Mouse (Mus musculus): ENCODE measurements around the gene Tmem144. TPM values are rescaled to one million over a fixed set of nuclear protein-coding genes. Genes with fewer than 3 reads are reported as not detected.

Tmem144 gene
- polyA plus RNA-seq, 1 experiment from 2014 or later, result 10.5 TPM

- peaks cover 12% of the 10 kb centered on the region for H3K4me1 ChIP-seq (ENCODE audit: control insufficient read depth, insufficient read depth, low read length)
- 28% methylated on average over 8 of the region's 8 CpGs for WGBS
- no peaks in the 10 kb centered on the region for H3K9me3 ChIP-seq (replicated peaks; ENCODE audit: control insufficient read depth, low read length)
- peak overlapping the region; percentile 83 for H3K4me2 ChIP-seq (ENCODE audit: low read depth, low read length)
- ATAC-seq (replicated peaks; ENCODE audit: extremely low read depth, insufficient read depth, low FRiP score), result no peak; the same call in 1 of the 2 replicates
- peak overlapping the region; percentile 96 for H3K27ac ChIP-seq (ENCODE audit: low read length)
- peak overlapping the region; percentile 88 for H3K9ac ChIP-seq (ENCODE audit: low read length)
- 0 out of 2 replicates have a peak, but pooled peaks cover 4% of the 10 kb centered on the region for H3K36me3 ChIP-seq (ENCODE audit: control insufficient read depth, insufficient read depth)
- H3K4me3 ChIP-seq (ENCODE audit: low read length), result peak overlapping the region; percentile 73
- H3K27me3 ChIP-seq (ENCODE audit: control insufficient read depth, insufficient read depth, low read length), result no peaks in the 10 kb centered on the region
Measured at GRCm38 (mm10) chr3:79887161-79887855, 34.7 kb upstream of the Tmem144 start.

GRCm38 (mm10) chr3:79886357-79887091 lies 34.0 kb upstream of the Tmem144 start:
- peak; percentile 29; the same call in 1 of the 2 replicates for ATAC-seq (replicated peaks; ENCODE audit: extremely low read depth, insufficient read depth, low FRiP score)
- 64% methylated on average over 23 of the region's 23 CpGs for WGBS
- peak overlapping the region; percentile 88 for H3K9ac ChIP-seq (ENCODE audit: low read length)
- H3K27me3 ChIP-seq (ENCODE audit: control insufficient read depth, insufficient read depth, low read length), result no peaks in the 10 kb centered on the region
- H3K27ac ChIP-seq (ENCODE audit: low read length), result peak overlapping the region; percentile 96
- no peaks in the 10 kb centered on the region for H3K9me3 ChIP-seq (replicated peaks; ENCODE audit: control insufficient read depth, low read length)
- H3K4me2 ChIP-seq (ENCODE audit: low read depth, low read length), result peak overlapping the region; percentile 83
- H3K4me1 ChIP-seq (ENCODE audit: control insufficient read depth, insufficient read depth, low read length), result peaks cover 12% of the 10 kb centered on the region
- no peaks in the 10 kb centered on the region for H3K36me3 ChIP-seq (ENCODE audit: control insufficient read depth, insufficient read depth)
- peak overlapping the region; percentile 73 for H3K4me3 ChIP-seq (ENCODE audit: low read length)

- peak overlapping the region; percentile 96 for H3K27ac ChIP-seq (ENCODE audit: low read length)
- H3K9ac ChIP-seq (ENCODE audit: low read length), result peak overlapping the region; percentile 88
- ATAC-seq (replicated peaks; ENCODE audit: extremely low read depth, insufficient read depth, low FRiP score), result peak; percentile 46
- H3K27me3 ChIP-seq (ENCODE audit: control insufficient read depth, insufficient read depth, low read length), result no peaks in the 10 kb centered on the region
- H3K4me3 ChIP-seq (ENCODE audit: low read length), result peak overlapping the region; percentile 73
- H3K36me3 ChIP-seq (ENCODE audit: control insufficient read depth, insufficient read depth), result no peaks in the 10 kb centered on the region
- peaks cover 12% of the 10 kb centered on the region for H3K4me1 ChIP-seq (ENCODE audit: control insufficient read depth, insufficient read depth, low read length)
- 11% methylated on average over 19 of the region's 19 CpGs for WGBS
- no peaks in the 10 kb centered on the region for H3K9me3 ChIP-seq (replicated peaks; ENCODE audit: control insufficient read depth, low read length)
- peak overlapping the region; percentile 83 for H3K4me2 ChIP-seq (ENCODE audit: low read depth, low read length)
Measured at GRCm38 (mm10) chr3:79885686-79886356, 33.2 kb upstream of the Tmem144 start.

DNA sequence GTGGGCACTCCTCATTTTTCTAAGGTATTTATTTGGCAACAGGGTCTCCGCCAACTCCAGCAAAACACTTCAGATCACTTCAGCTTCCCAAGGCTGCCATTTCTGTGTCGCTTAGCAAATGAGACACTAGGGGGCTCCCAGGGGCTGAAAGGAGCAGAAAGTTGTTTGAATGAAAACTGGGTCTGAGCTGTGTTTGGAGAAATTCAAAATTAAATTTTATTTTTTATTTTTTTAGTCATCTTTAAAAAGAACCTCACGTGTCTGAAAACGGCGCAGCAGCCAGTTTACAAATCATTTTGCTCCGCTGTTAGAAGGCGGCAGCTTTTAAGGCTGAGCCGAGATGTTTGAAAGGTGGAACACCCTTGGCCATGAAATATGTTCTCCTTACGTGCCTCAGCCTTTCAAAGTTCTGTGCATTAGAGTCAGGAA lies 32.2 kb upstream of the Tmem144 start:
- WGBS, result 9% methylated on average over 9 of the region's 9 CpGs
- no peak for ATAC-seq (replicated peaks; ENCODE audit: extremely low read depth, insufficient read depth, low FRiP score)

DNA sequence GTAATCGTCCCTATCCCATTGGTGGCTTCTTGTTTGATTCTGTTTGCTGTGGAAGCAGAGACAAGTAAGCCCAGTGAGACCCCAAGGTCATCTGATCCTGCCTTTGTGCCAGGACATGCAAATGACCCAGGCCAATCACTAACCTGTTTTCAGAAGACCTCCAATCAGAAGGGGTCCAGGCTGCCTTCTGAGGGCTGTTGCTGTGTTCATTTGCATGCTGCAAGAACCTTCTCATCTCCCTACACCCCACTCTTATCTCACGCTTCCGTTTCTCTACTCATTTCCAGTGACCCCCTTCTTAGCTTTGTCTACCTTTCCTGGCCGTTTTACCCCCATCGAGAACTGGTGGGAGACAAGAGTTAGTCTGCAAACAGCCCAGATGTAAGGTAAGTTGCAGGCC lies 31.7 kb upstream of the Tmem144 start, which contains the start of gene Fam198b:
TSS of gene Fam198b (plus strand) at position 229 of the 400 bp plus-strand sequence.
- no peaks in the 10 kb centered on the region for H3K27me3 ChIP-seq (ENCODE audit: control insufficient read depth, insufficient read depth, low read length)
- H3K4me3 ChIP-seq (ENCODE audit: low read length), result peak within 1 kb of the TSS; percentile 73
- H3K4me1 ChIP-seq (ENCODE audit: control insufficient read depth, insufficient read depth, low read length), result peaks cover 16% of the 10 kb centered on the region
- H3K4me2 ChIP-seq (ENCODE audit: low read depth, low read length), result peak within 1 kb of the TSS; percentile 83
- peak within 1 kb of the TSS; percentile 88 for H3K9ac ChIP-seq (ENCODE audit: low read length)
- ATAC-seq (replicated peaks; ENCODE audit: extremely low read depth, insufficient read depth, low FRiP score), result 0 out of 2 replicates have a peak, but pooled peaks have one; percentile 26
- H3K9me3 ChIP-seq (replicated peaks; ENCODE audit: control insufficient read depth, low read length), result no peaks in the 10 kb centered on the region
- 22% methylated on average over 5 of the region's 5 CpGs for WGBS
- peak within 1 kb of the TSS; percentile 88 for H3K27ac ChIP-seq (ENCODE audit: low read length)
- H3K36me3 ChIP-seq (ENCODE audit: control insufficient read depth, insufficient read depth), result no peaks in the 10 kb centered on the region

More for the DNA sequence above, 32.2 kb upstream of the Tmem144 start:
- Histone ChIP-seq H3K27ac (ENCODE audit: low read length) (peak overlapping the region; percentile 88), H3K4me2 (ENCODE audit: low read depth, low read length) (peak overlapping the region; percentile 83), H3K4me1 (ENCODE audit: control insufficient read depth, insufficient read depth, low read length) (peaks cover 12% of the 10 kb centered on the region), H3K9me3 (replicated peaks; ENCODE audit: control insufficient read depth, low read length) (no peaks in the 10 kb centered on the region), H3K4me3 (ENCODE audit: low read length) (peak overlapping the region; percentile 73), H3K27me3 (ENCODE audit: control insufficient read depth, insufficient read depth, low read length) (no peaks in the 10 kb centered on the region), H3K36me3 (ENCODE audit: control insufficient read depth, insufficient read depth) (no peaks in the 10 kb centered on the region), H3K9ac (ENCODE audit: low read length) (peak overlapping the region; percentile 88)

GRCm38 (mm10) chr3:79883092-79883491 lies 30.5 kb upstream of the Tmem144 start:
- H3K36me3 ChIP-seq (ENCODE audit: control insufficient read depth, insufficient read depth), result no peaks in the 10 kb centered on the region
- H3K9ac ChIP-seq (ENCODE audit: low read length), result 0 out of 2 replicates have a peak overlapping the region, but pooled peaks have one; percentile 20
- ATAC-seq (replicated peaks; ENCODE audit: extremely low read depth, insufficient read depth, low FRiP score), result no peak
- no peak overlapping the region for H3K4me2 ChIP-seq (ENCODE audit: low read depth, low read length)
- H3K27me3 ChIP-seq (ENCODE audit: control insufficient read depth, insufficient read depth, low read length), result no peaks in the 10 kb centered on the region
- H3K27ac ChIP-seq (ENCODE audit: low read length), result peak overlapping the region; percentile 51; the same call in 1 of the 2 replicates
- no peaks in the 10 kb centered on the region for H3K9me3 ChIP-seq (replicated peaks; ENCODE audit: control insufficient read depth, low read length)
- no peak overlapping the region for H3K4me3 ChIP-seq (ENCODE audit: low read length)
- 25% methylated on average over 7 of the region's 7 CpGs for WGBS
- H3K4me1 ChIP-seq (ENCODE audit: control insufficient read depth, insufficient read depth, low read length), result peaks cover 11% of the 10 kb centered on the region

DNA sequence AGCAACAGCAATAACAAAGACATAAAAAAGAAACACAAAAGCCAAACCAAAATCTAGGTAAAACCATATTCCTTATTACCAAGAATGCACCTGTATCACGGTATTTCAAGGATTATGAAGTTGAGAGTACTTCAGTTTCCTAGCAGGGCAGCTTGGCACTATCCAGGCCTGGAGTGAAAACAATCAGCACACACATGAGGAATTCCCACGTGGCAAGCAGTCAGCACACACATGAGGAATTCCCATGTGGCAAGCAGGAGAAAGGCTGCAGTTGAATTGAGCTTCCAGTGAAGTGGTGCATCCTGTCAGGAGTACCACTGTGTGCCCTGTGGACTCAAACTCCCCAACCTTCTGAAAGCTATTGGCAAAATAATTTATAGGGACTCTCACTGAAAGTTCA lies 29.1 kb upstream of the Tmem144 start:
- H3K27ac ChIP-seq (ENCODE audit: low read length), result no peak overlapping the region
- WGBS, result 48% methylated on average over 2 of the region's 2 CpGs
- H3K36me3 ChIP-seq (ENCODE audit: control insufficient read depth, insufficient read depth), result no peaks in the 10 kb centered on the region
- ATAC-seq (replicated peaks; ENCODE audit: extremely low read depth, insufficient read depth, low FRiP score), result no peak
- H3K9me3 ChIP-seq (replicated peaks; ENCODE audit: control insufficient read depth, low read length), result no peaks in the 10 kb centered on the region
- no peak overlapping the region for H3K4me2 ChIP-seq (ENCODE audit: low read depth, low read length)
- no peak overlapping the region for H3K9ac ChIP-seq (ENCODE audit: low read length)
- H3K27me3 ChIP-seq (ENCODE audit: control insufficient read depth, insufficient read depth, low read length), result no peaks in the 10 kb centered on the region
- peaks cover 9% of the 10 kb centered on the region for H3K4me1 ChIP-seq (ENCODE audit: control insufficient read depth, insufficient read depth, low read length)
- H3K4me3 ChIP-seq (ENCODE audit: low read length), result no peak overlapping the region

DNA sequence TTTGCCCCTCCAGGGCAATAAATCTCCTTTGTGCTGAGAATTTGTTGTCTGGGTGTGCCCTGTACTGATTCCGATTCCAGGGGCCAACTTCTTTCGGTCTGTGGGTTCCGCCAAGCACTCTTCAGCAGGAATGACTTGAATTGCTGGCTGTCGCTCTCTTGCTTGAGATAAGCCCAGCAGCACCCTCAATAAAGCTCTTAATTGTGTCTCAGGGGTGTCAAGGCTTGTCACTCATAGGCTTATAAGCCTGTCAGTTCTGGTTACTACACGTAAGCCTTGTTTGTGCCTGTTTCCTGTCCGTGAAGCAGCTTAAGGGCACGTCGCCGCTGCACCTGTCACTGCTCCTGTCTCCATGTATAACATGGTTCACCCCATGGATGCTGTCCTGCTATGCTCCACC lies 26.7 kb upstream of the Tmem144 start:
- Histone ChIP-seq H3K36me3 (ENCODE audit: control insufficient read depth, insufficient read depth) (no peaks in the 10 kb centered on the region), H3K9me3 (replicated peaks; ENCODE audit: control insufficient read depth, low read length) (no peaks in the 10 kb centered on the region), H3K9ac (ENCODE audit: low read length) (peak overlapping the region; percentile 58; the same call in 1 of the 2 replicates), H3K4me3 (ENCODE audit: low read length) (peak overlapping the region; percentile 19; the same call in 1 of the 2 replicates), H3K4me1 (ENCODE audit: control insufficient read depth, insufficient read depth, low read length) (peaks cover 8% of the 10 kb centered on the region), H3K27me3 (ENCODE audit: control insufficient read depth, insufficient read depth, low read length) (no peaks in the 10 kb centered on the region), H3K4me2 (ENCODE audit: low read depth, low read length) (peak overlapping the region; percentile 53), H3K27ac (ENCODE audit: low read length) (no peak overlapping the region)
- 35% methylated on average over 9 of the region's 9 CpGs for WGBS
- ATAC-seq (replicated peaks; ENCODE audit: extremely low read depth, insufficient read depth, low FRiP score), result no peak

Data from heart, embryonic 16.5 days (tissue).